Mouse (Mus musculus): ENCODE data around the gene Chac2.
"Not testable (repeated sequence)": the region's sequence is repeated elsewhere in the genome, so short reads cannot be mapped to it uniquely, and the experiment has no call there.

The Chac2 gene

GRCm38 (mm10) chr11:30985877-30986624 is at the start of gene Chac2:
Chac2 (minus strand) TSS chr11:30986350.
- peak; percentile 86 to 92 for DNase-seq (ENCODE audit: low spot score in 2 of 2)

GRCm38 (mm10) chr11:31034958-31035357 is 48.8 kb upstream of the Chac2 start:
- no peak for DNase-seq (ENCODE audit: low spot score in 2 of 2)

DNA sequence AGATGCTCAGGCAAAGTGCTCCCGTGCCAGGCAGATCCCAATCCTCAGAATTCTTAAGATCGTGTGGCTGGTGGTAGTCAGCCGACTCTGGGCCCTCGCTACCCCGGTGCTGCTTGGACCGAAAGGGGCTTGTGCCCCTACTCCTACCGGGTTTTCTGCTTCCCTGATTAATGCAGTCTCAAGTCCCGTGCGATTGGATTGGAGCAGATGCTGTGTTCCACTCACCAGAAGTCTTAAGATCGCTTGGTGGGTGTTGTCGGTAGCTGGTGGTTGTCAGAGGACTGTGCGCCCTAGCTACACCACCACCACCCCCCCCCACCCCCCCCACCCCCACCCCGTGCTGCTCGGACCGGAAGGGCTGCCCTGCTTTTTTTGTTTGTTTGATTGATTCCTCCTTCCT is 31.3 kb upstream of the Chac2 start:
- DNase-seq (ENCODE audit: low spot score in 2 of 2), result not testable (repeated sequence)

DNA sequence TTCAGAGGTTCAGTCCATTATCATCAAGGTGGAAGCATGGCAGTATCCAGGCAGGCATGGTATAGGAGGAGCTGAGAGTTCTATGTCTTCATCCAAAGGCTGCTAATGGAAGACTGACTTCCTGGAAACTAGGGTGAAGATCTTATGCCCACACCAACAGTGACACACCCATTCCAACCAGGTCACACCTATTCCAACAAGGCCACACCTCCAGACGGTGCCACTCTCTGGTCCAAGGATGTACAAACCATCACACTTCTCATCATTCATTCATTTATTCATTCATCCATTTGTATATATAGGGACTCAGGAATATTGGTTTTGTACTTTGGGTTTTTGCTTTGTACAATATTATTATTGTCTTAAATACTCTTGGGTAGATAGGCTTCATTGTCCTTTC is 23.5 kb upstream of the Chac2 start:
- DNase-seq (ENCODE audit: low spot score in 2 of 2), result not testable (repeated sequence)

DNA sequence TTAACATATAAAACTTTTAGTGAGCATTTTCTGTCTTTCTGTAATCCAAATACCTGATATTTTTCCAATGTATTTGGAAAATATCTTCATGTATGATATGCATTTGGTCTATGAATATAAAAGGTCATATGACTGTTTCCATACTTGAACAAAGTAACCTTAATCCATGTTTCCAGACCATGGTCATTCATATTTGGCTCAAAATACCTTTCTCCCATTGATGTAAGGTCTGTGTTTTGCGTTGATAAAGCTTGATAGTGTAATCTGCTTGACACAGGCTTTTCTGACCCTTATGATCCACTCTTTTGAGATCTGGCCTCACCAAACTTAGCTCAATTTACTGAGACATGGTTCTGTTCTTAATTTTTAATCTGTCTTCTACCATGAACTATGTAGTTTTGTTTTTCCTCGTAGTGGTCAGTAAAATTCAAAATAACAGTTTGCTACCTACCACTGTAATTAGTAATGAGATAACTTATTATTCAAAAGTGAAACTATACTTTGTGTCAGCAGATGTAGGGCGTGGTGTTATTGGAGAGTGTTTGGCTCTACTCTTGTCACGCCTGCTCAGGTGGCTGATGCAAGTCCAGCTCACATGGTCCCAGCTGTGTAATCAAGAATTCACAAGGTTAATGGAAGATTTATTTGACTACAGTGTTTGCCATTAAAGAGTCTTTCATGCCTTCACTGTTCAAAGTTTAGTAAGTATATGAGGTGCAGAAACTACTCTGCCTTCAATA is 15.2 kb upstream of the Chac2 start:
- peak in 1 of 2 experiments; percentile 59 for DNase-seq (ENCODE audit: low spot score in 2 of 2)

- peak in 1 of 2 experiments; percentile 26 for DNase-seq (ENCODE audit: low spot score in 2 of 2)
Measured at GRCm38 (mm10) chr11:31000028-31000427, 13.9 kb upstream of the Chac2 start.

DNA sequence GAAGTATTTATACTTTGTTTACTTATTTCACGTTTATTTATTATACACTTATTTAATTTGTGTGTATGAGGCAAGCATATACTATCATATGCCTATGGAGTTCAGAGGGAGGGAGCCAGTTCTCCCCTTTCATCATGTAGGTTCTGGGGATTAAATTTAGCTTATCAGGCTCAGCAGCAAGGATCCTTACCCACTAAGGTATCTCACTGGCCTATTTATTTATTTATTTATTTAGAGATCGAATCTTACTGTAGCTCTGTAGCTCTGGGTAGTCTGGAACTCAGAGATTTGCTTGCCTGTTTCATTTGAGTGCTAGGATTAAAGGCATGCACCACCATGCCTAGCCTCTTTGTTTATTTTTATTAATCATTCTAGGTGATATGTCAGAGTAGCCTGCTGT is 12.6 kb upstream of the Chac2 start:
- DNase-seq (ENCODE audit: low spot score in 2 of 2), result no peak

DNA sequence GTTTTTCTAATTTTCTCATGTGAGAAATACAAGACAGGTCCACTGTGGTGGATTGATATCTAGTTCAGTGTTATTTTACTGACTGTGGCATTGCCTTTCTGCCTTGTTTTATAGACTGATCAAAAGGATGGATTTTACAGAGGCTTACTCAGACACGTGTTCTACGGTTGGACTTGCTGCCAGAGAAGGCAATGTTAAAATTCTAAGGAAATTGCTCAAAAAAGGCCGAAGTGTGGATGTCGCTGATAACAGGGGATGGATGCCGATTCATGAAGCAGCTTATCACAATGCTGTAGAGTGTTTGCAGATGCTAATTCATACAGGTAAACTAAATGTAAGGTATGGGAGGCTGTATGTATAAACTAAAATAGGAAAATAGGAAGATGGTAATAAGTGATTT is 12.0 kb upstream of the Chac2 start:
- no peak for DNase-seq (ENCODE audit: low spot score in 2 of 2)

DNA sequence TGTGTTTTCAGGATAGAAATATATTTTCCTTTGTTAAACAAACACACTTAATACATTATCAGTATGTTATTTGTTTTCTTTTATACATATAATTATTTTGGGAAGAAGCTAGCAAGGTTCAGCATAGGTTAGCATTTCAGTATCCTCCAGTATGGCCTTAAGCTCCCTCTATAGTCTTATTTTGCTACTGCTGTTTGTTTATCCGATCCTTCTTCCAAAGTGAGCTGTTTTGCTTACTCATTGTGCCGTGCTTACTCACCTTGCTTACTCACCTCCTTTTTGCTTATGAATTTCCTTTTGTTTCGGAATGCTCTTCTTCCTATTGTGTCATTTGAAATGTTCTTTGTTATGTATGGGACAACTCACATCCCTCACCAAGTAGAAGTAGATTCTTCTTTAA is 10.5 kb upstream of the Chac2 start:
- DNase-seq (ENCODE audit: low spot score in 2 of 2), result peak in 1 of 2 experiments; percentile 50

DNA sequence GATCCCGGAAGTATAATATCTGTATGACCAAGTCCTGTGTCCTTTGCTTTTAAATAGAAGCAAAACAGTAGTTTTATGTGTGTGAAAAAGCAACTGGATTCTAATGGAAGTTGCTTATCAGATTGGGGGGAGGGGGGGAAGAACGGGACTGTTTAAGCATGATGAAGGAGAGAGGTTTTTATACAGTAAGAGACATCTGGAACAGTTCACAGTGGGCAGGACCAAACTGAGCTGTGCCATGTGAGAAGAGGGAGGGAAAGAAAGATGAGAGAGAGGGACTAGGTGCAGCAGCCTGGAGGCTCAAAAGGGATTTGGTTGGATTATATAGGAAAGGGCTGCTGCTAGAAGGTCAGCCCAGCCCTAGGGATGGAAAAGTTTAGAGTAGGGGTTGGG is 471 bp upstream of the Chac2 start:
- DNase-seq (ENCODE audit: low spot score in 2 of 2), result peak in 1 of 2 experiments; percentile 23

DNA sequence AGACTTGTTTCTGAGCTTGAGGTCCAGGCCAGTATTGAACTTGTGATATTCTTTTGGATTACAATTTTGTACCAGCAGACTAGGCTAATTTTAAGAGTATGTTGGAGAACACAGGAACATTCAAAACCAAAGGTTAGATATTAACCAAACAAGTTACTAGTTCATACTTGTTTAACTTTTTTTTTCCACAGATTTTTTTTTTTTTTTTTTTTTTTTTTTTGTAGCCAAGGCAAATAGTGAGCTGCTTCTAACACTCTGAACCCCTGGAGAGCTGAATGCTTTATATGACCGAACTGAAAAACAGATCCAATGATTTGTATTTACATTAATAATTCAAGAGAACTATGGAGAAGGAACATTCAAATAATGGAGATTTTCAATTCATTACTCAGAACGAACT is 913 bp downstream of the Chac2 start:
- DNase-seq (ENCODE audit: low spot score in 2 of 2), result no peak

GRCm38 (mm10) chr11:30954279-30954725 is 31.8 kb downstream of the Chac2 start, which contains the start of gene Erlec1:
Erlec1 (minus strand) TSS chr11:30954335.
- peak; percentile 76 to 88 for DNase-seq (ENCODE audit: low spot score in 2 of 2)

- DNase-seq (ENCODE audit: low spot score in 2 of 2), result peak; percentile 61 to 70
Measured at GRCm38 (mm10) chr11:30953469-30954154, 32.5 kb downstream of the Chac2 start.

GRCm38 (mm10) chr11:30952829-30953228 is 33.3 kb downstream of the Chac2 start:
- DNase-seq (ENCODE audit: low spot score in 2 of 2), result peak; percentile 18 to 45

- DNase-seq (ENCODE audit: low spot score in 2 of 2), result no peak
Measured at GRCm38 (mm10) chr11:30943522-30943921, 42.6 kb downstream of the Chac2 start.

DNA sequence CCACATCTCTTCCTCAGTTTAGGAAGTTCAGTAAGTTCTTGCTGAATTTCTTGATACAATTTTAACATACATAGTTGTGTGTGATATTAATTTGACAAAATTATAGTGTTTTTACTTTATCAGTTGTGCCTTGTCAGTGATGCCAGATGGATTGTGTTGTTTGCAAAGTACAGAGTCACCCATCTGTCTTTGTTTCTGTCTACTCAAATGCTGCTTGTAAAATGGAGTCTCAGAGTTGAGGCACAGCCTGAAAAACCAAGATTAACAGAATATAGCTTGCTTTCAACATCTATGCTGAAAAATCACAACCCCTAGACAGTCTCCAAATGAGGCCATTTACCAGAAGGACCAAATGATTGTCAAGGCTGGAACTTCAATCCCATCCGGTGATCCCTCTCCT is 57.7 kb downstream of the Chac2 start:
- DNase-seq (ENCODE audit: low spot score in 2 of 2), result no peak

- no peak for DNase-seq (ENCODE audit: low spot score in 2 of 2)
Measured at GRCm38 (mm10) chr11:30928079-30928478, 58.1 kb downstream of the Chac2 start.

Measured in spleen, postnatal 10 days (tissue).